Mouse (Mus musculus): ENCODE measurements around the gene Tmem273. TPM values are rescaled to one million over a fixed set of nuclear protein-coding genes. Genes with fewer than 3 reads are reported as not detected.

The Tmem273 gene
- polyA plus RNA-seq (2017; shearing (Covaris generic)), result 1 to 10 TPM in 1 of 2 experiments, under 1 TPM in 1; 0.82 to 6.6 TPM

GRCm38 (mm10) chr14:32785556-32786130 is at the start of gene Tmem273:
Gene Tmem273, plus strand, starts transcription at chr14:32785963.

GRCm38 (mm10) chr14:32833847-32834246 is 48.1 kb downstream of the Tmem273 start, which contains the start of gene Fam170b:
Gene Fam170b, plus strand, starts transcription at chr14:32833962.

GRCm38 (mm10) chr14:32856681-32857328 is 71.0 kb downstream of the Tmem273 start, which contains the start of gene Vstm4:
Gene Vstm4, plus strand, starts transcription at chr14:32856756.

Other genes starting within 250 kb of the Tmem273 start
- gene Prrxl1, start 186.6 kb upstream of the Tmem273 start, polyA plus RNA-seq (2017; shearing (Covaris generic)), result not detected
- not detected for gene 3425401B19Rik, start 100.7 kb upstream of the Tmem273 start, polyA plus RNA-seq (2017; shearing (Covaris generic))
- gene Fam170b, start 48.0 kb downstream of the Tmem273 start, polyA plus RNA-seq (2017; shearing (Covaris generic)), result not detected
- gene Vstm4, start 70.8 kb downstream of the Tmem273 start, polyA plus RNA-seq (2017; shearing (Covaris generic)), result not detected
- not detected for gene Lrrc18, start 205.4 kb downstream of the Tmem273 start, polyA plus RNA-seq (2017; shearing (Covaris generic))

Measured in activated CD4-positive, CD25-positive, alpha-beta regulatory T cell (primary cell).